Comparison of ENCODE assay signal across 41 mouse cellular contexts in genomic region chr17:66586741-66587140, GRCm38 (mm10). TPM values are rescaled to one million over a fixed set of nuclear protein-coding genes. Genes with fewer than 3 reads are reported as not detected.
"Had no signal": no experiment of that assay in that cellular context is flagged by ENCODE, and none has a peak within 500 bp of the region (broad histone marks: within the 10 kb centered on the region; RNA-seq: fewer than 3 reads in every experiment).

No protein-coding gene starts in this region.

- H3K9me3 ChIP-seq: heart, embryonic 10.5 days; heart, embryonic 15.5 days; hindbrain, embryonic 10.5 days; hindbrain, embryonic 12.5 days; hindbrain, embryonic 13.5 days; hindbrain, embryonic 15.5 days; intestine, embryonic 15.5 days; kidney, embryonic 15.5 days had no signal

- ATAC-seq: hindbrain, embryonic 16.5 days; inflammation-experienced regulatory T-cells, adult 6 months; intestine, embryonic 15.5 days; intestine, embryonic 16.5 days; intestine, postnatal 0 days had no signal

- H3K36me3 ChIP-seq: heart, embryonic 10.5 days; heart, embryonic 12.5 days; heart, embryonic 13.5 days; heart, embryonic 15.5 days; hindbrain, embryonic 10.5 days; hindbrain, embryonic 12.5 days; hindbrain, embryonic 13.5 days; hindbrain, embryonic 15.5 days; intestine, embryonic 15.5 days; kidney, embryonic 15.5 days had no signal

- H3K4me1 ChIP-seq: heart, embryonic 10.5 days; heart, embryonic 13.5 days; hindbrain, embryonic 10.5 days; hindbrain, embryonic 12.5 days; hindbrain, embryonic 13.5 days; intestine, embryonic 15.5 days; kidney, embryonic 15.5 days had no signal

- H3K4me2 ChIP-seq: heart, embryonic 11.5 days; heart, embryonic 12.5 days; heart, embryonic 13.5 days; heart, embryonic 15.5 days; hindbrain, embryonic 12.5 days; hindbrain, embryonic 13.5 days; hindbrain, embryonic 14.5 days; hindbrain, embryonic 15.5 days; intestine, embryonic 15.5 days; kidney, embryonic 15.5 days had no signal

- H3K4me3 ChIP-seq: heart, embryonic 10.5 days; heart, embryonic 12.5 days; heart, embryonic 13.5 days; heart, embryonic 15.5 days; hindbrain, embryonic 10.5 days; hindbrain, embryonic 12.5 days; hindbrain, embryonic 13.5 days; hindbrain, embryonic 15.5 days; intestine, embryonic 15.5 days; kidney, embryonic 15.5 days; layer of hippocampus, adult 2 months had no signal

- H3K27me3 ChIP-seq: heart, embryonic 12.5 days; heart, embryonic 13.5 days; heart, embryonic 15.5 days; hindbrain, embryonic 12.5 days; hindbrain, embryonic 13.5 days; hindbrain, embryonic 15.5 days; intestine, embryonic 15.5 days; kidney, embryonic 15.5 days had no signal

- DNase-seq: heart, postnatal 14 days; heart, postnatal 4 days; kidney, adult 11 months; kidney, adult 18-20 months; kidney, adult 2 months; kidney, adult 8-10 months; kidney, adult 9 months; kidney, postnatal 10 days; kidney, postnatal 14 days; kidney, postnatal 25 days; kidney, postnatal 36 days; kidney, postnatal 4 days; layer of hippocampus, adult 9-11 months; layer of hippocampus, postnatal 36 days had no signal

- H3K9ac ChIP-seq: heart, embryonic 12.5 days; heart, embryonic 13.5 days; heart, embryonic 15.5 days; hindbrain, embryonic 12.5 days; hindbrain, embryonic 13.5 days; hindbrain, embryonic 14.5 days; hindbrain, embryonic 15.5 days; intestine, embryonic 15.5 days; kidney, embryonic 15.5 days had no signal

- H3K27ac ChIP-seq: heart, embryonic 10.5 days; heart, embryonic 13.5 days; heart, embryonic 15.5 days; hindbrain, embryonic 10.5 days; hindbrain, embryonic 12.5 days; hindbrain, embryonic 13.5 days; hindbrain, embryonic 14.5 days; hindbrain, embryonic 15.5 days; hindbrain, postnatal 0 days; intestine, embryonic 15.5 days; kidney, embryonic 15.5 days; kidney, postnatal 0 days; layer of hippocampus, adult 2 months had no signal

RNA-seq across cellular contexts. Expression of gene Themis3, which starts 7.7 kb away (rescaled TPM):
- total RNA-seq: heart, postnatal 14 days; heart, postnatal 36 days; hematopoietic stem cell, adult 5-6 weeks; layer of hippocampus, adult 18-20 months; layer of hippocampus, adult 2 months; layer of hippocampus, postnatal 10 days; layer of hippocampus, postnatal 14 days; layer of hippocampus, postnatal 36 days had no signal
- polyA plus RNA-seq: heart, embryonic 10.5 days; heart, embryonic 11.5 days; heart, embryonic 12.5 days; heart, embryonic 13.5 days; heart, embryonic 14.5 days; heart, postnatal 0 days; hindbrain, embryonic 10.5 days; hindbrain, embryonic 11.5 days; hindbrain, embryonic 12.5 days; hindbrain, embryonic 13.5 days; hindbrain, embryonic 14.5 days; hindbrain, embryonic 16.5 days; hindbrain, postnatal 0 days; inflammation-experienced regulatory T-cells, adult 6 months; kidney, adult 2 months had no signal
